Mouse (Mus musculus): ENCODE results near the gene Adgb. TPM values are rescaled to one million over a fixed set of nuclear protein-coding genes. Genes with fewer than 3 reads are reported as not detected.

Adgb gene
- total RNA-seq, 2 experiments from 2014 or later = 0.59 to 0.68 TPM

Other genes with a start within 250 kb of the Adgb start
- 1 to 10 TPM; 3.8 to 3.9 TPM for gene Rab32, start 85.9 kb upstream of the Adgb start, total RNA-seq (2021)
- not detected for gene Gm10944, start 209.0 kb upstream of the Adgb start, total RNA-seq (2021)